11 mouse cellular contexts compared by ENCODE assay signal in the genomic region with DNA sequence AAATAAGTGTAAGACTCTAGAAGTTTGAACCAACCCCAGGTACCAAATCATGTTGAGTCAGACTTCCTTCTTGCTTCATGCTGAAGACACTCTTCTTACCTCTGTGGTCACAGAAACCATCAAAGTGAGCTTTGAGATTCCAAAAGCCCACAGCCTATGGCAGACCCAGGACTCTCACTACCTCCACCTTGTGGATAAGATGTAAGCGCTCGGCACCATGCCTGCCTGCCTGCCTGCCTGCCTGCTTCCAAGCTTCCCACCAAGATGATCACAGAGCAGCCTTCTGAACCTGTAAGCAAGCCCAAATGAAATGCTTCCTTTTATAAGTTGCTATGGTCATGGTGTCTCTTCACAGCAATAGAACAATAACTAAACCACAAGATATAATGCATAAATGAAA. TPM values are rescaled to one million over a fixed set of nuclear protein-coding genes. Genes with fewer than 3 reads are reported as not detected.
DNase-seq lines count a peak whose midpoint lies in the region; ATAC-seq and TF ChIP-seq lines count a peak whose summit lies in the region.
"Not testable (repeated sequence)": the region's sequence is repeated elsewhere in the genome, so short reads cannot be mapped to it uniquely, and the experiment has no call there.
"Had no signal": no experiment of that assay in that cellular context is flagged by ENCODE, and none has a peak within 500 bp of the region (broad histone marks: within the 10 kb centered on the region; RNA-seq: fewer than 3 reads in every experiment).

No protein-coding gene starts in this region.

- not testable (repeated sequence) for H3K27ac ChIP-seq in embryonic facial prominence, embryonic 11.5 days (replicated peaks; ENCODE audit: low read depth, low read length); liver, embryonic 14.5 days; midbrain, embryonic 13.5 days

- TF ChIP-seq EP300 in liver, embryonic 14.5 days (IDR thresholded peaks at IDR 0.05; ENCODE audit: low read depth): not testable (repeated sequence)

- not testable (repeated sequence) for H3K4me1 ChIP-seq in embryonic facial prominence, embryonic 11.5 days (ENCODE audit: control insufficient read depth, insufficient read depth, low read length); liver, embryonic 14.5 days (replicated peaks; ENCODE audit: control insufficient read depth in 2 of 2, insufficient read depth in 2 of 2, low read length in 1 of 2); midbrain, embryonic 13.5 days (replicated peaks)

- TF ChIP-seq CTCF in brain, embryonic 14.5 days (IDR thresholded peaks at IDR 0.05; ENCODE audit: borderline replicate concordance, extremely low read depth, insufficient read depth, insufficient read length): not testable (repeated sequence)
- TF ChIP-seq CTCF in liver, embryonic 14.5 days (IDR thresholded peaks at IDR 0.05; ENCODE audit: low read depth): peak; percentile 46

- not testable (repeated sequence) for H3K9me3 ChIP-seq in embryonic facial prominence, embryonic 11.5 days (replicated peaks; ENCODE audit: control insufficient read depth, low read length); liver, embryonic 14.5 days (ENCODE audit: control insufficient read depth, low read length); midbrain, embryonic 13.5 days

- H3K4me3 ChIP-seq in embryonic facial prominence, embryonic 11.5 days (ENCODE audit: low read depth, low read length); liver, embryonic 14.5 days (ENCODE audit: insufficient read depth in 1 of 2, low read depth in 2 of 2, low read length in 2 of 2); midbrain, embryonic 13.5 days (replicated peaks): not testable (repeated sequence)

- H3K36me3 ChIP-seq in embryonic facial prominence, embryonic 11.5 days (replicated peaks; ENCODE audit: control insufficient read depth, insufficient read depth, low read depth, low read length); liver, embryonic 14.5 days (replicated peaks; ENCODE audit: control insufficient read depth, insufficient read depth, low read depth); midbrain, embryonic 13.5 days; splenic B cell, adult 2 months (ENCODE audit: control insufficient read depth, insufficient read depth, low read length, poor library complexity, severe bottlenecking): not testable (repeated sequence)

- H3K4me2 ChIP-seq in embryonic facial prominence, embryonic 11.5 days (ENCODE audit: low read depth, low read length); liver, embryonic 14.5 days (ENCODE audit: low read depth); midbrain, embryonic 13.5 days (replicated peaks): not testable (repeated sequence)

- TF ChIP-seq POLR2A in brain, embryonic 14.5 days (IDR thresholded peaks at IDR 0.05; ENCODE audit: borderline replicate concordance, extremely low read depth, insufficient read depth, insufficient read length, poor library complexity, severe bottlenecking): not testable (repeated sequence)

- WGBS in embryonic facial prominence, embryonic 11.5 days: 28% methylated on average over 2 of the region's 2 CpGs
- 34% methylated on average over 2 of the region's 2 CpGs for WGBS in liver, embryonic 14.5 days (ENCODE audit: insufficient replicate concordance)
- 26% methylated on average over 2 of the region's 2 CpGs for WGBS in midbrain, embryonic 13.5 days

- ATAC-seq in embryonic facial prominence, embryonic 11.5 days (replicated peaks; ENCODE audit: insufficient number of reproducible peaks, low FRiP score, low TSS enrichment, low read depth); liver, embryonic 14.5 days (ENCODE audit: insufficient read depth): not testable (repeated sequence)
- peak; percentile 24 for ATAC-seq in midbrain, embryonic 13.5 days

- not testable (repeated sequence) for H3K9ac ChIP-seq in embryonic facial prominence, embryonic 11.5 days (replicated peaks; ENCODE audit: low read length); liver, embryonic 14.5 days (replicated peaks); midbrain, embryonic 13.5 days (replicated peaks)

- DNase-seq in CD4-positive, CD25-positive, alpha-beta regulatory T cell, adult 2 months (ENCODE audit: low read depth, low spot score): peak; percentile 56
- peak; percentile 56 for DNase-seq in brain, embryonic 14.5 days (ENCODE audit: low read depth)
- peak; percentile 2 for DNase-seq in embryonic facial prominence, embryonic 11.5 days (ENCODE audit: low spot score)
- peak; percentile 61 for DNase-seq in heart, postnatal 4 days
- DNase-seq in kidney, postnatal 10 days: peak; percentile 59
- not testable (repeated sequence) for DNase-seq in liver, embryonic 14.5 days (ENCODE audit: low read depth in 3 of 3, low spot score in 3 of 3)
- DNase-seq in splenic B cell, adult 2 months (ENCODE audit: low read depth, low spot score): peak; percentile 30

- H3K27me3 ChIP-seq in embryonic facial prominence, embryonic 11.5 days (ENCODE audit: control insufficient read depth, insufficient read depth, low read length); liver, embryonic 14.5 days (ENCODE audit: control insufficient read depth, insufficient read depth, low read length); midbrain, embryonic 13.5 days; splenic B cell, adult 2 months (ENCODE audit: control insufficient read depth, insufficient read depth, low read length, poor library complexity, severe bottlenecking): not testable (repeated sequence)

RNA-seq across cellular contexts. Expression of a gene that starts 2.0 kb away (rescaled TPM):
- 25.1 and 26.0 TPM in 2 replicates for polyA plus RNA-seq in brain, embryonic 14.5 days (2012; rRNA removed)
- polyA plus RNA-seq in embryonic facial prominence, embryonic 11.5 days (2014; fragmentation: Nextera tagmentation; extraction: Ambion mirVana): 27.8 and 30.9 TPM in 2 replicates
- total RNA-seq in heart, postnatal 4 days (2021): 10 to 100 TPM; 21.8 to 24.0 TPM
- 10.5 and 16.5 TPM in 2 replicates for polyA plus RNA-seq in liver, embryonic 14.5 days (2012; rRNA removed)
- 20.0 and 22.1 TPM in 2 replicates for polyA plus RNA-seq in liver, embryonic 14.5 days (2014; fragmentation: Nextera tagmentation; extraction: Ambion mirVana)
- 42.8 and 46.0 TPM in 2 replicates for polyA plus RNA-seq in midbrain, embryonic 13.5 days (2015; fragmentation: Nextera tagmentation; extraction: Ambion mirVana)

RNA-seq across cellular contexts. Expression of a gene that starts 13.6 kb away (rescaled TPM):
- polyA plus RNA-seq in brain, embryonic 14.5 days (2012; rRNA removed): 0.14 TPM in 1 of 2 replicates, not detected in the other
- not detected in 2 replicates for polyA plus RNA-seq in embryonic facial prominence, embryonic 11.5 days (2014; fragmentation: Nextera tagmentation; extraction: Ambion mirVana)
- not detected for total RNA-seq in heart, postnatal 4 days (2021)
- polyA plus RNA-seq in liver, embryonic 14.5 days (2012; rRNA removed): 0.16 and 0.17 TPM in 2 replicates
- 0.30 and 0.50 TPM in 2 replicates for polyA plus RNA-seq in liver, embryonic 14.5 days (2014; fragmentation: Nextera tagmentation; extraction: Ambion mirVana)
- 0.34 TPM in 1 of 2 replicates, not detected in the other for polyA plus RNA-seq in midbrain, embryonic 13.5 days (2015; fragmentation: Nextera tagmentation; extraction: Ambion mirVana)
- total RNA-seq: layer of hippocampus, adult 18-20 months had no signal
- polyA plus RNA-seq: forebrain, embryonic 12.5 days; heart, embryonic 10.5 days had no signal
